Mouse (Mus musculus) forebrain, embryonic 12.5 days (tissue): Measurements from ENCODE around the gene Gm11938. TPM values are rescaled to one million over a fixed set of nuclear protein-coding genes. Genes with fewer than 3 reads are reported as not detected.

Experiments used
- ATAC-seq: fragments of 200-750 bp; cut with Nextera tagmentation; 2 replicates; pipeline ENCODE4 v1.8.0; 2017; ENCODE audit warnings: moderate TSS enrichment; ENCODE audit not compliant: low FRiP score
- H3K27ac ChIP-seq: fragments of 300-500 bp; sonication (generic); 2 replicates; pipeline ENCODE4 v1.5.1; 2016; ENCODE audit warnings: mild to moderate bottlenecking
- H3K27me3 ChIP-seq: fragments of 300-500 bp; sonication (generic); 2 replicates; pipeline ENCODE4 v1.6.1; 2016; ENCODE audit warnings: mild to moderate bottlenecking
- H3K36me3 ChIP-seq: fragments of 300-500 bp; sonication (generic); replicated peaks from 2 replicates; pipeline ENCODE4 v1.6.1; 2016; ENCODE audit warnings: mild to moderate bottlenecking
- H3K4me1 ChIP-seq: fragments of 300-500 bp; sonication (generic); 2 replicates; pipeline ENCODE4 v1.6.1; 2016
- H3K4me2 ChIP-seq: fragments of 300-500 bp; sonication (generic); 2 replicates; pipeline ENCODE4 v1.6.1; 2016; ENCODE audit warnings: mild to moderate bottlenecking, moderate library complexity
- H3K4me3 ChIP-seq: fragments of 300-500 bp; sonication (generic); replicated peaks from 2 replicates; pipeline ENCODE4 v1.5.1; 2016; ENCODE audit warnings: mild to moderate bottlenecking
- H3K9ac ChIP-seq: fragments of 300-500 bp; sonication (generic); 2 replicates; pipeline ENCODE4 v1.6.1; 2016; ENCODE audit warnings: mild to moderate bottlenecking
- H3K9me3 ChIP-seq: fragments of 300-500 bp; sonication (generic); 2 replicates; pipeline ENCODE4 v1.6.1; 2016
- WGBS: fragments of 180-500 bp; shearing (Covaris S2); methylation state at CpG from one replicate; pipeline ENCODE4 v1.1.7; 2016; 5-methylcytosine and 5-hydroxymethylcytosine counted together
- polyA plus RNA-seq: library from polyadenylated mRNA; unstranded; fragments of >200 nt; fragmentation: Nextera tagmentation; extraction: Ambion mirVana; gene quantifications from 2 replicates; pipeline ENCODE4 v1.2.1, GENCODE M21; 2016

Gm11938 gene
- polyA plus RNA-seq, 1 experiment from 2014 or later = not detected

GRCm38 (mm10) chr11:99559366-99559765 is 43.7 kb downstream of the Gm11938 start, which contains the start of gene Gm11939:
Gene Gm11939 (minus strand): TSS chr11:99559466.
- Histone ChIP-seq H3K4me2 (no peak within 1 kb of the TSS), H3K36me3 (no peaks in the 10 kb centered on the region), H3K4me1 (no peaks in the 10 kb centered on the region), H3K9me3 (no peaks in the 10 kb centered on the region), H3K9ac (no peak within 1 kb of the TSS), H3K27ac (no peak within 1 kb of the TSS), H3K4me3 (no peak within 1 kb of the TSS), H3K27me3 (no peaks in the 10 kb centered on the region)
- ATAC-seq = no peak
- 92% methylated on average over 9 of the region's 9 CpGs for WGBS

GRCm38 (mm10) chr11:99557976-99558745 is 44.9 kb downstream of the Gm11938 start:
- H3K4me3 ChIP-seq = no peak overlapping the region
- H3K36me3 ChIP-seq = no peaks in the 10 kb centered on the region
- no peaks in the 10 kb centered on the region for H3K27me3 ChIP-seq
- H3K4me1 ChIP-seq = no peaks in the 10 kb centered on the region
- H3K9me3 ChIP-seq = no peaks in the 10 kb centered on the region
- H3K27ac ChIP-seq = no peak overlapping the region
- no peak overlapping the region for H3K4me2 ChIP-seq
- no peak overlapping the region for H3K9ac ChIP-seq
- 96% methylated on average over 3 of the region's 3 CpGs for WGBS
- ATAC-seq = no peak

GRCm38 (mm10) chr11:99556753-99557152 is 46.4 kb downstream of the Gm11938 start, which contains the start of gene Krtap3-2:
Gene Krtap3-2 (minus strand): TSS chr11:99556853.
- no peak within 1 kb of the TSS for H3K4me3 ChIP-seq
- no peak within 1 kb of the TSS for H3K27ac ChIP-seq
- WGBS = 100% methylated on average over 2 of the region's 2 CpGs
- H3K4me1 ChIP-seq = no peaks in the 10 kb centered on the region
- no peak within 1 kb of the TSS for H3K9ac ChIP-seq
- no peak for ATAC-seq
- peaks cover 3% of the 10 kb centered on the region; the same call in 1 of the 2 replicates for H3K27me3 ChIP-seq
- no peaks in the 10 kb centered on the region for H3K36me3 ChIP-seq
- H3K9me3 ChIP-seq = no peaks in the 10 kb centered on the region
- H3K4me2 ChIP-seq = no peak within 1 kb of the TSS

GRCm38 (mm10) chr11:99556195-99556594 is 46.9 kb downstream of the Gm11938 start:
- no peaks in the 10 kb centered on the region for H3K36me3 ChIP-seq

More at GRCm38 (mm10) chr11:99556195-99556594, 46.9 kb downstream of the Gm11938 start:
- 91% methylated on average over 2 of the region's 2 CpGs for WGBS
- peaks cover 3% of the 10 kb centered on the region; the same call in 1 of the 2 replicates for H3K27me3 ChIP-seq
- no peak for ATAC-seq
- H3K4me3 ChIP-seq = no peak overlapping the region
- H3K4me2 ChIP-seq = no peak overlapping the region
- H3K9me3 ChIP-seq = no peaks in the 10 kb centered on the region
- H3K4me1 ChIP-seq = no peaks in the 10 kb centered on the region
- H3K9ac ChIP-seq = no peak overlapping the region
- H3K27ac ChIP-seq = no peak overlapping the region

Other genes starting within 250 kb of the Gm11938 start
- 0.38 and 0.40 TPM in 2 replicates for gene Krt28, start 228.4 kb downstream of the Gm11938 start, polyA plus RNA-seq
- 40.2 and 42.4 TPM in 2 replicates for gene Krt10, start 213.9 kb downstream of the Gm11938 start, polyA plus RNA-seq
- not detected in 2 replicates for gene Krt12, start 181.0 kb downstream of the Gm11938 start, polyA plus RNA-seq
- 0.15 TPM in 1 of 2 replicates, not detected in the other for gene Krt20, start 165.2 kb downstream of the Gm11938 start, polyA plus RNA-seq
- gene Krt23, start 110.2 kb downstream of the Gm11938 start, polyA plus RNA-seq = 0.74 and 0.75 TPM in 2 replicates
- not detected in 2 replicates for gene Krt39, start 82.0 kb downstream of the Gm11938 start, polyA plus RNA-seq
- not detected in 2 replicates for gene Krt40, start 60.1 kb downstream of the Gm11938 start, polyA plus RNA-seq
- gene Krtap3-3, start 52.4 kb downstream of the Gm11938 start, polyA plus RNA-seq = not detected in 2 replicates
- gene Krtap3-2, start 46.5 kb downstream of the Gm11938 start, polyA plus RNA-seq = not detected in 2 replicates
- gene Gm11939, start 43.8 kb downstream of the Gm11938 start, polyA plus RNA-seq = not detected in 2 replicates
- gene Krtap3-1, start 36.7 kb downstream of the Gm11938 start, polyA plus RNA-seq = not detected in 2 replicates
- gene Krtap1-5, start 22.3 kb downstream of the Gm11938 start, polyA plus RNA-seq = not detected in 2 replicates
- gene Krtap1-4, start 19.7 kb downstream of the Gm11938 start, polyA plus RNA-seq = not detected in 2 replicates
- gene Krtap1-3, start 12.0 kb downstream of the Gm11938 start, polyA plus RNA-seq = not detected in 2 replicates
- not detected in 2 replicates for gene Krtap9-3, start 5.2 kb downstream of the Gm11938 start, polyA plus RNA-seq
- not detected in 2 replicates for gene Gm11937, start 6.9 kb upstream of the Gm11938 start, polyA plus RNA-seq
- not detected in 2 replicates for gene Krtap2-4, start 11.5 kb upstream of the Gm11938 start, polyA plus RNA-seq
- gene Gm11562, start 17.1 kb upstream of the Gm11938 start, polyA plus RNA-seq = not detected in 2 replicates
- gene Krtap4-1, start 24.9 kb upstream of the Gm11938 start, polyA plus RNA-seq = not detected in 2 replicates
- gene Krtap4-2, start 31.8 kb upstream of the Gm11938 start, polyA plus RNA-seq = not detected in 2 replicates
- gene Krtap4-7, start 40.8 kb upstream of the Gm11938 start, polyA plus RNA-seq = not detected in 2 replicates
- not detected in 2 replicates for gene Gm11555, start 46.9 kb upstream of the Gm11938 start, polyA plus RNA-seq
- not detected in 2 replicates for gene Gm11563, start 55.7 kb upstream of the Gm11938 start, polyA plus RNA-seq
- gene Krtap4-6, start 62.7 kb upstream of the Gm11938 start, polyA plus RNA-seq = not detected in 2 replicates
- gene Gm14190, start 87.4 kb upstream of the Gm11938 start, polyA plus RNA-seq = not detected in 2 replicates
- not detected in 2 replicates for gene Gm14180, start 131.0 kb upstream of the Gm11938 start, polyA plus RNA-seq
- gene Gm11595, start 169.6 kb upstream of the Gm11938 start, polyA plus RNA-seq = not detected in 2 replicates
- gene Krtap4-8, start 177.4 kb upstream of the Gm11938 start, polyA plus RNA-seq = not detected in 2 replicates
- not detected in 2 replicates for gene Krtap4-9, start 181.9 kb upstream of the Gm11938 start, polyA plus RNA-seq
- not detected in 2 replicates for gene Gm11596, start 190.2 kb upstream of the Gm11938 start, polyA plus RNA-seq
- not detected in 2 replicates for gene Gm11569, start 195.6 kb upstream of the Gm11938 start, polyA plus RNA-seq
- gene Gm11554, start 201.1 kb upstream of the Gm11938 start, polyA plus RNA-seq = not detected in 2 replicates
- gene Krtap4-13, start 206.6 kb upstream of the Gm11938 start, polyA plus RNA-seq = not detected in 2 replicates
- gene Gm11564, start 212.4 kb upstream of the Gm11938 start, polyA plus RNA-seq = not detected in 2 replicates
- not detected in 2 replicates for gene 2300003K06Rik, start 234.8 kb upstream of the Gm11938 start, polyA plus RNA-seq
- gene Krtap4-16, start 248.3 kb upstream of the Gm11938 start, polyA plus RNA-seq = not detected in 2 replicates